Mouse (Mus musculus) spleen, postnatal 4 days (tissue): ENCODE measurements at regions not wholly inside any gene's neighbourhood (a gene's known extent, or its start where the extent isn't known, plus 50 kb on each side); places are given as distances from the start of the nearest gene placed in this dataset.

ENCODE experiments used
- DNase-seq, 2 experiments: peaks; one replicate each; pipeline ENCODE4 v3.0.0; 2022; ENCODE audit warnings: low spot score in 2 of 2

- no peak for DNase-seq
Measured at GRCm38 (mm10) chr19:6645912-6646311, 103.1 kb upstream of the Slc22a12 start.

- DNase-seq = no peak
Measured at GRCm38 (mm10) chr19:6644871-6645270, 102.0 kb upstream of the Slc22a12 start.

- DNase-seq = no peak
Measured at GRCm38 (mm10) chr19:6639681-6640080, 96.8 kb upstream of the Slc22a12 start.

GRCm38 (mm10) chr19:6633400-6633799 is 90.6 kb upstream of the Slc22a12 start:
- DNase-seq = no peak

GRCm38 (mm10) chr19:6631817-6632216 is 89.0 kb upstream of the Slc22a12 start:
- no peak for DNase-seq

- no peak for DNase-seq
Measured at GRCm38 (mm10) chr19:6630613-6630940, 87.7 kb upstream of the Slc22a12 start.

- DNase-seq = no peak
Measured at GRCm38 (mm10) chr19:6629911-6630612, 87.2 kb upstream of the Slc22a12 start.

GRCm38 (mm10) chr19:6625574-6625973 is 82.7 kb upstream of the Slc22a12 start:
- no peak for DNase-seq

- no peak for DNase-seq
Measured at GRCm38 (mm10) chr19:6621023-6621422, 78.2 kb upstream of the Slc22a12 start.

- DNase-seq = no peak
Measured at GRCm38 (mm10) chr19:6619546-6619945, 76.7 kb upstream of the Slc22a12 start.

- no peak for DNase-seq
Measured at GRCm38 (mm10) chr19:6616659-6617058, 73.8 kb upstream of the Slc22a12 start.

- DNase-seq = no peak
Measured at GRCm38 (mm10) chr19:6612441-6612840, 69.6 kb upstream of the Slc22a12 start.

- no peak for DNase-seq
Measured at GRCm38 (mm10) chr19:6611921-6612320, 69.1 kb upstream of the Slc22a12 start.

- no peak for DNase-seq
Measured at GRCm38 (mm10) chr19:6610715-6611114, 67.9 kb upstream of the Slc22a12 start.

GRCm38 (mm10) chr19:6610051-6610450 is 67.2 kb upstream of the Slc22a12 start:
- no peak for DNase-seq

GRCm38 (mm10) chr19:6607501-6607900 is 64.7 kb upstream of the Slc22a12 start:
- no peak for DNase-seq

GRCm38 (mm10) chr19:6606667-6607066 is 63.8 kb upstream of the Slc22a12 start:
- DNase-seq = no peak

GRCm38 (mm10) chr19:6604702-6605101 is 61.9 kb upstream of the Slc22a12 start:
- DNase-seq = no peak

- DNase-seq = no peak
Measured at GRCm38 (mm10) chr19:6600873-6601530, 58.2 kb upstream of the Slc22a12 start.

- no peak for DNase-seq
Measured at GRCm38 (mm10) chr19:6599281-6599680, 56.4 kb upstream of the Slc22a12 start.

GRCm38 (mm10) chr19:6598186-6598585 is 55.4 kb upstream of the Slc22a12 start:
- no peak for DNase-seq

GRCm38 (mm10) chr19:6595801-6596200 is 53.0 kb upstream of the Slc22a12 start:
- no peak for DNase-seq
